Mouse (Mus musculus): ENCODE data around the gene Gemin2.

GRCm38 (mm10) chr12:59060322-59060721 lies 47.1 kb downstream of the Gemin2 start:
- TF ChIP-seq CTCF (IDR thresholded peaks at IDR 0.05; ENCODE audit: control insufficient read depth, insufficient read depth, insufficient read length) (no peak), MYOD1 (IDR thresholded peaks at IDR 0.05; ENCODE audit: control insufficient read depth, insufficient read length, low read depth) (no peak), MYOG (IDR thresholded peaks at IDR 0.05; ENCODE audit: control insufficient read depth, extremely low read depth, insufficient read length) (no peak), FOSL1 (IDR thresholded peaks at IDR 0.05; ENCODE audit: insufficient read depth, low read length, poor library complexity, severe bottlenecking) (no peak), MAX (IDR thresholded peaks at IDR 0.05) (no peak)

Data from C2C12 (cell line).